Mouse (Mus musculus): ENCODE measurements around the gene Kifc3.
"Not testable (repeated sequence)": the region's sequence is repeated elsewhere in the genome, so short reads cannot be mapped to it uniquely, and the experiment has no call there.

The Kifc3 gene

DNA sequence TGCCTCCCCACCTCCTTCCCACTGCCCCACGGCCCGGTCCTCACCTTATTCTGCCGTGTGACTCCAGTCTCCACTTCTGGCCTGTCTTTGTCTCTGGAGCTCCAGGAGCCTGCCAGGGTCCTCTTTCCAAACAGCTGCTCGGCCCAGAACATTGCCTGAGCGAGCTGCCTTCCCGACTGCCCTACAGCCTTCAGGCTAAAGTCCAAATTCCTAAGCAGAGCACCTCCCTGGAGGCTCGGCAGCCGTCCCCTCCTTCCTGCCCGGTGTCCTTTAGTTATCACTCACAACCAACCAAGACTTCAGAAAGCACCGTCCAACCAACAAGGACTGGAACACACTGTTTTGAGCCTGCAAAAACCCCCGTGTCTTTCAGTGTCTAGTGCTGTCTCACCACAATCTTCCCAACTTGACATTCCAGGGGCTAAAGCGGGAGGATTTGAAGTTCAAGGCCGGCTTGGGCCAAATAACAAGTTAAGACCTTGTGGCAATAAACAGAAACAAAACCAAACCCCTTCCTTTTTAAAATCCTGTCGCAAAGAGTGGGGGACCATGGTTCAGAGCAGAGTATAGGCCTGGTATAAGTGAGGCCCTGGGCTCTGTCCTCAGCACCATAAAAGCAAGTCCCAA, at the start of gene Kifc3:
Gene Kifc3, minus strand, starts transcription at position 164 of the 627 bp plus-strand sequence.
- no peak for DNase-seq

DNA sequence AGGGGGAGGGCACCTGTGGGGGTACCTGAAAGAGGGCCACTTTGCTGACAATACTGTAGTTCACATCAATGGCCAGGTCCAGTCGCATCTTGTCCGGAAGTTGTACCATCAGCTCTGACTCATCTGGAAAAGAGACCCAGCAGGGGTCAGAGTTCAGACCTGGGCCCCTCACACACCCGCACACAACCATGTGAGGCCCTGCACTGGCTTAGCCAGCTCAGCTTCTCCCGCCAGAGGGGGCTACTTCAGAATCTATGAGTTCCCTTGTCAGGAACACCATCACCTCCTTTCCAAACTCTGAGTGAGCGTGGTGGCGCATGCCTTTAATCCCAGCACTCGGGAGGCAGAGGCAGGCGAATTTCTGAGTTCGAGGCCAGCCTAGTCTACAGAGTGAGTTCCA, 49.4 kb upstream of the Kifc3 start:
- no peak for DNase-seq

DNA sequence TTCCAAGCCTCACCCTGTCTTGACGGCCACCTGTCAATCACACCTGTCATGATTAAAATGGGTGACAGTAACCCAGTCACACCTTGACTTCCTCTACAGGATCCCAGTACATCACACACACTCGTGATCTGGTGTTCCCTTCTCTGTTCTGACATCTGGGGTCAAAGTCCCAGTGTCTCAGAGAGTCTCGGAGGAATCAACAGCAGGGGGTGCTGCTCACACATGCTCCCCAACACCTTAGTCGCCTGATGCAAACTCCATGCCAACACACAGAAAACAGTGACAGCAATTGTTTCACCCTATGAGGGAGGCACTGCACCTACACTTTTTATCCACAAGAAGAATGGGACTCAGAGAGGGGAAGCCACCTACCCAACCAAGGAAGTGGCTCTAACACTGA, 47.2 kb upstream of the Kifc3 start:
- DNase-seq = peak in 1 of 2 experiments; percentile 24

DNA sequence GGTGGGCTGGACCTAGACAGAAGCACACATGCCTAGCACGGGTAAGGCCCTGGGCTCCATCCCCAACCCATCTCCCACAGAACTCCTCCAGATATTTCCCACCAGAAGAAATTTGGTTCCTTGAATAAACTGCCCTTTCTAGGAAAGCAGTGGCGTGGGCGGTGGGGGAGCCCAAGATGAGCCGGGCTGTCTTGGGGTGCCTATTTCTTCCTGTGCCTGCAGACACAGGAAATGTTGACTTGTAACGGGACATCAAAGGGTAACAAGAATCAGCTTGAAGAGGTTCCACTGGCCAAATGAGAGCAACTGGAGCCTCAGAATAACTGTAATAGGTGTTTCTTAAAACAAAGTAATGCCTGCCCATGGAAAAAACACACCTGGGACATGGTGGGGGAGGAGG, 44.7 kb upstream of the Kifc3 start:
- no peak for DNase-seq

DNA sequence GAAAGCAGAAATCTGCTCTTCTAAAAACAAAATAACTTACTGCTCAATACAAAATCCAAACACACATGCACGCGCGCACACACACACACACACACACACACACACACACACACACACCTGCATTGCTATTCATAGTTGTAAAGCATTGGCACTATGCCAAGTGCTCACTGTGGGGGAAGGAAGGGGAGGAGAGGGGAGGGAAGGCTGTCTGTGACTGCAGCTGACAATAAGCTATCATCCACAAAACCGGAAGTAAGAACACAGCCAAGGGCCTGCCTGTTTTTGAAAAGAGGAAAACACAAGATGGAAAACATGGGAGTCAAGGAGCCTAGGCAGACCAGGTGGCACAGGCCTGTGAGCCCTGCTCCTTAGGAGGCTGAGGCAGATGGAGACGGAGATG, 42.6 kb upstream of the Kifc3 start:
- peak; percentile 55 to 65 for DNase-seq

DNA sequence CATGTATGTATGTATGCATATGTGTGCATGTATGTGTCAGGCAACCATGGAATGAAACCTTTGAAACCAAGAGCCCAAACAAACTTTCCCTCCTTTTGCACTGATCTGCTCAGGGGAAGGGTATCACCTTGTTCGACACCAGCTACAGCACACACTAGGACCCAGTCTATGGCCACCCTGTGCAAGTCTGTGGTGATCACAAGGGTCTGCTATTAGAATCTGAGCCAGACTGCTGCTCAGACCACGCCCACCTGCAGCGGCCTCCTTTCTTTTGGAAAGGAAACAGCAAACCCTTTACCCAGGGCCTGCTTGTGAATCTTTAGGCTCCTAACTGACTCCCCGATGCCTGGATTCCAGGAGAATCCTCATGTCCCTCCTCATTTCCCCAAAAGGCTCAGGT, 41.2 kb upstream of the Kifc3 start:
- no peak for DNase-seq

DNA sequence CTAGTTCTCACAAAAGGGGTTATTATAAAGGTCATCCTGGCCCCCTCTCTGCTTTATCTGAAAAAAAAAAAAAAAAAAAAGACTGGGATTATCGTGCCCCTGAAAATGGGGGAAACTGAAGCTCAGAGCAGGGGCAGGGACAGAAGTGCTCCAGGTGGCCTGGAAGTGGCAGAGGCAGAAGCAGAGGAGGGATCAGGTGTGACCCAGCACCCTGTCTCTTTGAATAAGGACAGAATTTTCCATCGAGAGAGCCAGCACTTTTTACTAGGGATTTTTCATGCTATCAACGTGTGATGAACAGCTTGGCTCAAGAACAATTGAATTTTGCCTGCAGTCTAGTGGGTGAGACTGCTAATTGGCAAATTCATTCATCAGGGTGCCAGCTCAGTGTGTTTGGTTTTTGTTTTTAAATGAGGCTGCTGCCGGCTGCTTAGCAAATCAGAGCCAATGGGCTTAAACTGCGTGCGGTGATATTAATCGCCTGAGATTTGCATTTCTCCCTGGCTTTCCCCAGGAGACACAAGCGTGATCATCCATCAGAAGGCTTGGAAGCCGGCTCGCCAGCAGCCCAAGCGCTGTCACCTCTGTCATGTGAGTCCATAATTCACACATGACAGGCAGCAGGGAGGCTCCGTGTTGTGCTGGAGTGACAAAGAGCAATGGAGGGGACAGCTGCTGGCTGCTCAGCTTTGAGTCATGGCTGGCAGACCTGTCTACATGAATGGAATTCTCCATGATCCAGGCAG, 40.4 kb upstream of the Kifc3 start:
- no peak for DNase-seq

DNA sequence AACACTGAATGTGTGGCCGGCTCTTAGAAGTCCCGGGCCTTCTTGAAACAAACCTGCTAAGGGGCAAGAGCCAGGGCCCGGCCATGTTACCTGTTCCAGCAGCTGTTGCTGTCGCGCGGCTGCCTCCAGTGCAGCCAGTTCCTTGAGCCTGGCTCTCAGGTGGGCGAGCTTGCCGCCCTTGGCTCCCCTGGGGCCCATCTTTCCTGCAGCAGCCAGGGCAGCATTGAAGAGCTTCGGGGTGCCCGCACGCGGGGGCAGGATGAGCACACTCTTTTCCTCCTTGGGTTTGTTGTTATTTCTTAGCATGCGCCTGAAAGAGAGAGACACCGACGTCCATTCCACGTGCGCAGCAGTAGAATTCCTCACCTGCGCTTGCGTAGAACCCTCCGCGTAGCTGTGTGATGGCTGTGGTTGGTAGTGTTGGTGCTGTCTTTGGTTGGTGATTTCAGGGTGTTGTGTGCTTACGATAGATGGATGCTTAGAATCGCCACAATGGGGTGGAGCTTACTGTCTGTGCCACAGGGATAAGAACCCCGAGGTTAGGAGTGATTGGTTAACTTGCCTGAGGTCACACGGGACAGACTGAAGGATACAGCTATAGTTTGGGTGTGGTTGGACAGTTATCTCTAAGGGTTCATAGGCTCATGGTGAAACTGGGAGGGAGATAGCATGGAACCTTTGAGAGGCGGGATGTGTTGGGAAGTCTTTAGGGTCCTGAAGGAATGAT, 39.6 kb upstream of the Kifc3 start:
- no peak for DNase-seq

DNA sequence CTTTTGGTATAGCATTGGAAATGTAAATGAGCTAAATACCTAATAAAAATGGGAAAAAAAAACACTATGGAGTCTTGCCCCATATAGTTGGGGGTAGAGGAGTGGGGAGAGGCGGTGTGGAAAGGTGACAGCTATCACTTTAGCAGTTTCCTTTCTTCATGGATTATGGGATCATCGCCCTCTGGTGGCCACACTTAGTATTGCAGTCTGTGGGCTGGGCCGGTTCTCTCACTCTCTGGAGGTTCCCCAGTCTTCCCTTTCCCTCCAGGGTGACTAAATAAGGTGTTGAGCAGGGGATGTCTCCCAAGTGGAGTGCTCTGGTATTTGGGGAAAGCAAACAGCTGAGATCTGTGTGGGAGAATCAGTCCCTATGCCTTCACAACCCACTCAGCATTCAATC, 33.1 kb upstream of the Kifc3 start:
- DNase-seq = peak; percentile 56 to 80

DNA sequence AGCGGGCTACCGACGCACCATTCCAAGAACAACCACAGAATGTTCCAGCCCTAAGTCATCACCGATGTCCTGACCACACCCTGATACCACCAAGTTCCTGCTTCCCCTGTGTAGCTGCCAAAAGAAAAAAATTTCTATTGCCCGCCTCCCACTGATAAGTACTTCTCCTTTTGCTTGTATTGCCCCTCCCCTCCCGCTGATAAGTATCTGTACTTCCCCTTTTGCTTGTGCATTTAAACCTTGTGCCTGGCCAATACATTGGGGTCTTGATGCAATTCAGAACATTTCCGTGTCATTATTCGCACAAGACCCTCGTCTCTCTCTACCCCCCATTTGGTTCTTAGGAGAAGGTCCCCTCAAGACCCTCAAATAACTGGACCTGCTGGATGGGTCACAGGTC, 27.5 kb upstream of the Kifc3 start:
- DNase-seq = not testable (repeated sequence)

DNA sequence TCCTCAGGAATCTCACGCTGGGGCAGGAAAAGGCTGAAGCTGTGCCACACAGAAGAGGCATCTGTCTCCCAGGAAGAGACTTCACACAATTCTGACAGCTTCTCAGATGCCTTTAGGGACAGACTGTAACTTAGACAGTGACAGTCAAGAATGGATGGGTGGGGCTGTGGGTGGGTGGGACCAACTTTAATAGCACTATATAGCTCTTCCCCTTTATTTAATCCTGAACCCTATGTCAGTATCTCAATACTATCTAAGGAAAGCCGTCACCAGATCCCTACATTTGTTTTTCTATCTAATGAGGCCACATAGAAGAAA, 24.5 kb upstream of the Kifc3 start:
- no peak for DNase-seq

DNA sequence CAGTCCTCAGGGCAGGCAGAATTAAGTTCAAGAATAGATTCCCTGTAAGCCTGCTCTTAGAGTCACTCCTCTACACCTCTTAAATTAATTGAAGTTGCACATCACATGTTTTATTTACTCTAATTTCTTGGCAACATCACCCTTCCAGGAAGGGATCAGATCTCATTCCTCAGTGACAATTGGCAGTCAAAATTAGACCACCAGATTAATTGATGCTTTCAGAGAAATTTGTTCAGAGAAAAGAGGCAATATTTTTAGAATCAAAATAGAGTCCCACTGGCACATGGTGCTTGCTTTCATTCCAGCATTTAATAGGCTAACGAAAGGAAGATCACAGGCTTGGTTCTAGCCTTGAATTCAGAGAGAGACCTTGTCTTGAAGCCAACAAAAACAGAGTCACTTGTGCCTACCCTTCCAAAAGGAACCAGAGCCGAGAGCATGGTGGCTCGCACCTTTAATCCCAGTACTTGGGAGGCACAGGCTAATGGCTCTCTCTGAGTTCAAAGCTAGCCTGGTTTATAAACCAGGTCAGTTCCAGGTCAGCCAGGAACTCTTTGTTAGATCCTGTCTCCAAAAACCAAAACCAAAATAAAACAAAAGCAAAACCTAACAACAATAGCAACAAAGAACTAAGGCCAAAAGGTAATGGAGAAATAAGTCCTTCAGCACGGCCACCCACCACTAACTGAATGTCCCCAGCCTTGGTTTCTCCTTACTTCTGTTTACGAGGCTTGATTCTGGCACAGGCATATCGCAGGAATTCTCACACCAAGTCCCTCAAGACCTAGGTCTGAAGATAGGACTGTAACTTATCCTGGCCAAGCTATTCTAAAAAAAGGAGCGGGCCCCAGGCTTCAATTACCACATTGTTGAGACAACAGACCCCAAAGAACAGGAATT, 23.9 kb upstream of the Kifc3 start:
- no peak for DNase-seq

DNA sequence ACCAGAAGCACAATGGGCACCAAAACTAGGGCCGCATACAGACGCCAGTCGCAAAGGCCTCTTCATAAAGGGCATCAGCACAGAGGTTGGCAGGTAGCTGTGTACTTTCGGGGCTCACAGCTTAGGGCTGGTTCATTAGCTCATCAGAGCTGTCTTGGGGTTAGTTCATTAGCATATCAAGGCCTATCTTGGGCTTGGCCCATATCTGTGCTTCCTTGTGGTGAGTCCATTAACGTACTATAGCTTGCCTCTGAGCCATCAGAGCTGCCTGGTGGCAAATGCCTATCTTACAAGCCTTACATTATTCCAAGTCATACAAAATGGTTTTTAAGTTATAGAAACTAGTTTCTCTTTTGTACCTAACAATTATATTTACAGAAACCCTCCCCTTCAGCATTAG, 21.4 kb upstream of the Kifc3 start:
- DNase-seq = no peak

DNA sequence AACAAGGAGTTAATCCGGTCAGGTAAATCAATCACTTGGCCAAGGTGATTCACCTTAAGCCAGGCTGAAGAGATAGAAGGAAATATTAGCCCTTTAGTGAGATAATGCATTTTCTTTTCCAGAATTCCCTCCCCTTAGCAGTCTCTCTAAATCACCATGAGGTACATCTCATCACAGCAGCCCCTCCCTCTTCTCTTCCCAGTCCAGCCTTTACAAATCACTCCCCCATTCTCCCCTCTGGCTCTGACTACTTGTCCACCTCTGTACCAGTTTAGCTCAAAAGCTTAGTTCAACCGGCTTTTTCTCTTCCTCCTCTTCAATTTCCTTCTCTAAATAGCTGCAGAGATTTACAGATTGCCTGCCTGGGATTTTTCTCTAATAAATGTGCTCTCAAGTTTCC, 18.4 kb upstream of the Kifc3 start:
- DNase-seq = no peak

DNA sequence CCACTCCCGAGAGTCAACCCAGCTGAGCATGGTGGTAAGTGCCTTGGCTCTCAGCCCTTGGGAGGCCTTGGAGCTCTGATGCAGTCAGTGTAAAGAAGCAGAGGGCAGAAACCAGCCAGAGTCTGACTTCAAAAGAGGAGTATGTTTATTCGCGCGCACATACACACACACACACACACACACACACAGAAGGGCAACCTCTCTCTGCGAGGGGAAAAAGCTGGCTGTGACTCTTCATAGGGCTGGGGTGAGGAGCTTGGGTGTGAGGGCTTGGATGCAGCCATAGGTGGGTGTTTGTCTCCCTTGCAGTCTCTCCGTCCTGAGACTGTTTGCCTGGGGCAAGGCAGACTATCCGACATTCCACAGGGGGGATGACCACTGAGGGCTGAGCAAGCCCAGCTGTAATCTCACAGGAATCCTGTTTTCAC, 18.0 kb upstream of the Kifc3 start:
- DNase-seq = peak in 1 of 2 experiments; percentile 29

DNA sequence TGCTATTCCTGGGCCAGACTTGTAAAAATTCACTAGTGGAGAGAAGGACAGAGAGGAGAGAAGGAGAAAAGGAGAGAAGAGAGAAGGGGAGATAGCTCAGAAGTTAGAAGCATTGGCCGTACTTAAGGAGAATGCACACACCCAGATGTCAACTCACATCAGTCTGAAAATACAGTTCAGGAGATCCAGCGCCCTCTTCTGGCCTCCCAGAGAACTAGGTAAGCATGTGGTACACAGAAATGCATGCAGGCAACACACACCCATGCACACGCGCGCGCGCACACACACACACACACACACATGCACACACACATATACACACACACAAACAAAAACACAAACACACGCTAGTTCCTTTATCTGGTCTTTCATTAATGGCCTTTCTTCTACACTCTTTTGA, 17.0 kb upstream of the Kifc3 start:
- DNase-seq = no peak

DNA sequence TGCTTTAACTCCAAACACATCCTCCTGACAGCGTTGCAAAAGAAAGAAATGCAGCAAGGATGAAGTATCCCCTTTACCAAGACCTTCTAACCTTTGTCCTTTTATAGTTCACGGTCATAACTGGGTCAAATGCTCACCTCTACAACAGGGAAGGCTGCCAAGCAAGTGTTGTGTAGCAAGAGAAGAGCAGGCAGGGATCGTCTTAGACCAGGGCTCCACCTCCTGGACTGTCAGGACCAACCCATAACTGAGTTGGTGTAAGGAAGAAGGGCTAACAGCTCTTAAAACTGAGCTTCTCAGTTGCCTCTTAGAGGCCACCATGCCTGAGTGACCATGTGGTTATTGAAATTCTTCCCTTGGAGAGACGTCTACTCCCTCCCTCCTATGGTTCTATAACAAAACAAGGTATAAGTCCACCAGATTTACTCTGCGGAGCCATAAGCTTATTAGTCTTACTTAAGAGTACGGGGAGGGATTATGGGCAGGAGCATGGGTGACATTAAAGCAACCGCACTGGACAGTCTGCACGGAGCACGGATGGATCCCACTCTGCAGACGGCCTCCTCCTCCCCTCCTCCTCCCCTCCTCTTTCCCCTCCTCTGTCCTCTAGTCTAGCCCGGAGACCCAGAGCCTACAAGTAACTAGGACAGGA, 13.2 kb upstream of the Kifc3 start:
- DNase-seq = no peak

DNA sequence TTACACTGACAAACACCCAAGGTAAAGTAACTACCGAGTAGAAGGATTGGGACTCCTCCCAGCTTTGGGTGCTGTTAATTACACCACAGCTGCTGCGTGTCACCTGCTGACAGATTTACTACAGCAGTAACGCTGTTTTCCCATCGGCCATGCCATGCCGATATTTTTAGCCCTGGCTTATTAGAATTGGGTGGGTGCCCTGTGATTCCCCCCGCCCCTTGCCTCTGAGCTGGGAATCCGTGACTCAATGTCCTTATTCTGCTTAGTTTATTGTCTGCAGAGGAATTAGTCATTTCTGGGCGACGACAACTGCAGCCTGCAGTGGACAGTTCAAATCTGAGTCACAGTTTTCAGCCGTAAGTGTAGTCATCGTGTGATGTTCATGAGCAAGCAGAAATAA, 7.3 kb upstream of the Kifc3 start:
- no peak for DNase-seq

DNA sequence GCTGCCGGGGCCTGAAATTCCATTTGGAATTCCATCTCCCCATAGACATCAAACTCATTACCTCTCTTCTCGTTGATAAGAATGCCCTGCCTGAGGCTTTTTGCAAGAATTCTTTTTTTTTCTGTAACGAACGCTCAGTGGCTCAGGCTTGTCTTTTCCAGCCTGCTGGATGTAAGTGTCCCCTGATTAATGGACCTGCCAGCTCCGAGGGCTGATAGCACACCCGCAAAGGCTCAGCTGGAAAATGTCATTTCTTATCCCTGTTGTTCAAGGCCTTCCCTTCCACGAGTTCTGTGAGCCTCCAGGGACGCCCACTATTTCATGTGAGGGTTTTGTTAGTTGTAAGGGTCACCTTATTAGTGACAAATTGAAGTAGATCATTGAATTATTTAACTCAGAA, 3.3 kb upstream of the Kifc3 start:
- DNase-seq = no peak

DNA sequence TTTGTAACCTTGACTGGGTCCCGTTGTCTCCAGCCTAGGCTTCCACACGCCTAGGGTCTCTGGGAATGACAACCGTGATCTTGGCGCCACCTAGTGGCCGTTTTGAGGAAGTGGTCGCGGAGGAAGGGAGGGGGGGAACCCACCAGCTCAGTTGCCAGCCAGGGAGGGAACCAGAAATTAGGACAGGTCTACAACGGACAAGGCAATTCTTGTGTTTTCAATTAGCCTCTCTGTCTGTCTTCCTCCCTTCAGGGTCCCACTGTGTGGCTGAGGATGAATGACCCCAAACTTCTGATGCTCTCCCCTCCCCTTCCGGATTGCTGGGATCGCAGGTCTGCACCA, 1.4 kb upstream of the Kifc3 start:
- DNase-seq = peak; percentile 60 to 82

DNA sequence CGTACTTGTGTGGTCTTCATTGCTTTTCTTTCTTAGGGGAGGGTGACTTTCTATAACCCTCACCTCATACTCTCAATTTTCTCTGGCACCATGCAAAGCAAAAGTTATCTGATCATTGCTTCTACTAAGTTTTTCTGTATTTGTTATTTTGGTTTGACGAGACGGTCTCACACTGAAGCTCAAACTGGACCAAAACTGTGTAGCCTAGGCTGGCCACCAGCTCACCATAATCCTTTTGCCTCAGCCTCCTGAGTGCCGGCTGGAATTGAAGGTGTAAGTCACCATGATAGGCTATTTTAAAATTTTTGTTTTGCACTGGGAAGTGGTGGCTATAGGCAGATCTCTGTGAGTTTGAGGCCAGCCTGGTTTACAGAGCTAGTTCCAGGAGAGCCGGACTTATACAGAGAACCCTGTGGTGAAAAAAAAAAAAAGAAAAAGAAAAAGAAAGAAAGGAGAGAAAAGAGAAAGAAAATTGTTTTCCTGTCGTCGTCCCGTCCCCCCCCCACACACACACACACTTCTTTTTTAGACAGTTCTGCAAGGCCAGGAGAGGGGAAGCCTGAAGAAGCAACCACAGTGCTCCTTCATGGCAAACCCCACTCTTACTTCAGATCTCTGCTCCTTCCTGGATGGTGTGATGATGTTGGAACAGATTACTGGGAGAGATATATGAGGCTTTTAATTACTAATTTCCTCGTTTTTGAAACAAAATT, 870 bp upstream of the Kifc3 start:
- no peak for DNase-seq

DNA sequence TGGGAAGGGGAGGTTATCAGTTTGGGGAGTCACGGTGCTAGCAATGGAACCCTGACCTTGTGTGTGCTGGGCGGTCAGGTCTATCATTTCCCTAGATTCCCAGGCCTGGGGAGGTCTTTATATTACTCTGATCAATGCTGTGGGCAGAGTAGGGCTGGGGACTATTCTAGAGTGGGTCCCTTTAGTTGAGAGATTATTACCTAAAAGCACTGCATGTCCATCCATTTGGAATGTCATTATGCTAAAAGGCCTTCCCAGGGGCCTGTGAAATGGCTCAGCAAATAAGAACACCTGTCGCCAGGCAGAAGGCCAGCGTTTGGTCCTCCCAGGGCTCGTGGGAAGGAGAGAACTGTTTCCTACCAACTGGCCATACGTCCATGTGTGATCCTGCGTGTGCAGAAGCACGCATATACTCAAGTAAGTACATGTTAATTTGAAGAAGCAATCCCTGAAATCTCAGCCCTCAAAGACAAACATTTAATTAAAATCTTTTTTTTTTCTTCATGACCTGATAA, 499 bp downstream of the Kifc3 start:
- no peak for DNase-seq
